Mouse (Mus musculus): ENCODE results near the gene Clcn2. TPM values are rescaled to one million over a fixed set of nuclear protein-coding genes. Genes with fewer than 3 reads are reported as not detected.
"Not testable (repeated sequence)": the region's sequence is repeated elsewhere in the genome, so short reads cannot be mapped to it uniquely, and the experiment has no call there.

The Clcn2 gene
- polyA plus RNA-seq, 2 experiments from 2014 or later, result 1.4 to 1.7 TPM

DNA sequence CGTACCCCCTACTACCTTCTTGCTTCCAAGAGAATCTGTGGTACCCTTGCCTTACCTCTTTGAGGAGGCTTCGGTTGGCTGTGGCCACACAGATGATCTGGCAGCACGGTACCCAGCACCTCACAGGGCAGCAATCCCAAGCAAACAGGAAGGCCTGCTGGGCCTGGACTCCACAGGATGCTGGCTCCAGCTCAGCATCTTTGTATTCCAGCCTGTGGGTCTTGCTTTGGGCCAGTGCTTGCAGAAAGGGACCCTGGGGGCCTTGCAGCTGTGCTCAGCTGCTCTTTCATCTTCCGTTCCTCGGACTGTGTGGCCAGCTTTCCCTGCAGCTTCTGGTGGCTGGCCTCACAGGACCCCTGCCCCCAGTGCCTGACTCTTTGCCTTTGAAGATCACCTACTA is 17.5 kb downstream of the Clcn2 start:
- no peak for ATAC-seq

DNA sequence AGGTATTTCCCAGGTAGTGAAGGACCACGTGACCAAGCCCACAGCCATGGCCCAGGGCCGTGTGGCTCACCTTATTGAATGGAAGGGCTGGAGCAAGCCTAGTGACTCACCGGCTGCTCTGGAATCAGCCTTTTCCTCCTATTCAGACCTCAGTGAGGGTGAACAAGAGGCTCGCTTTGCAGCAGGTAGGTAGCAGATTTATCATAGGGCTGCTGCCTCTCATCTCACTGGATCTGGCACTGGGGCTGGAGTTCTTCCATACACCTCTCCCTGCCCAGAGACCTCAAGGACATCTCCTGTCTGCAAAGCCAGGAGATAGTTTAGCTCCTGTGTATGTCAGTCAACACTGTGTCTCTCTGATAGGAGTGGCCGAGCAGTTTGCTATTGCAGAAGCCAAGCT is 18.3 kb downstream of the Clcn2 start:
- ATAC-seq, result no peak

DNA sequence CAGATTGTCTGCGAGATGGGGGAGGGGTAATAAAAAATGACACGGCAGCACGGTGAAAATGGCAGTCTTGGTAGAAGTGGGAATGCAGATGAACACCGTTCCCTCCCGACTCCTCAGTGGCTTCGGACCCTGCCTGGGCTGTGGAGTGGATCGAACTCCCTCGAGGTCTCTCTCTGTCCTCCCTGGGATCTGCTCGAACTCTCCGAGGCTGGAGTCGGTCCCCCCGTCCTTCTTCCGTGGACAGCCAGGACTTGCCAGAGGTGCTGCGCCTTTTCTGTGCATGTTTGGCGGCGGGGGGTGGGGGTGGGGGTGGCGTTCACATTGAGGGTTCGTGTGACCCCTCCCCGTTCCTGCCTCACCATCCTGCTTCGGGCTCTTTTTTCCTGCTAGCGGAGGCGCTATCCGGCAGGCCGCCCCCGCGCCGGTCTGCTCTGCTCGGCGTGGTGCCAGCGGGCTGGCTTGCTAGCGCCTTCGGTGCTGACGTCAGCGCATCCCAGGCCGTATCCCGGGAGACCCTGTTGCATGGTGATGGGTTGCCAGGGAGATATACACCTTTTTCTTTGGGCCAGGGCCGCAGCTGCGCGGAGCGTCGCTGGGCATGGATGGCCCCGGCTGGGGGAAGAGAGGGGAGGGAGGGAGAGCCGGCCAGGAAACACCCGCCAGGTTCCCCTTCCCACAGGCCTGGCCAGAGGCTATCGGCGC is 21.8 kb downstream of the Clcn2 start:
- peak; percentile 40 for ATAC-seq

- ATAC-seq, result no peak
These were observed 22.8 kb downstream of the Clcn2 start for GRCm38 (mm10) chr16:20694781-20695180.

GRCm38 (mm10) chr16:20693111-20693701 is 24.3 kb downstream of the Clcn2 start, which contains the start of gene Fam131a:
Gene Fam131a (plus strand): TSS chr16:20693241.
- ATAC-seq, result peak; percentile 76

- no peak for ATAC-seq
These were observed 25.1 kb downstream of the Clcn2 start for GRCm38 (mm10) chr16:20692241-20692965.

DNA sequence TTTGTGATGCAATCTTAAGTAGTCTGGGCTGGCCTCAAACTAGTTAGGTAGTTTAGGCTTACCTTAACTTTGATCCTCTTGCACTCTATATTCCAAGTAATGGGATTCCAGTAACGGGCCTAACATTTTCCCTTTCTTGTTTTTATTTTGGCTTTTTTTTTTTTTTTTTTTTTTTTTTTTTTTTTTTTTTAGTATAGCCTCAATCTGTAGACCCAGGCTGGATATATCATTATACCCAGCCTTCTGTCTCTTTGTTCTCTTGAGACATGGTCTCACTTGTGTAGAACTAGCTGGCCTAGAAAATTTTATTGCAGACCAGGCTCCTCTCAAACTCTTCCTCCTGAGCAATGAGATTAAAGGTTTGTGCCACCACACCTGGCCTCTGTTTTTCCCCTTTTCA is 25.9 kb downstream of the Clcn2 start:
- ATAC-seq, result no peak

- no peak for ATAC-seq
These were observed 26.8 kb downstream of the Clcn2 start for GRCm38 (mm10) chr16:20690774-20691173.

- ATAC-seq, result no peak
These were observed 39.4 kb downstream of the Clcn2 start for GRCm38 (mm10) chr16:20677974-20678675.

- no peak for ATAC-seq
These were observed 40.2 kb downstream of the Clcn2 start for GRCm38 (mm10) chr16:20677380-20677779.

- ATAC-seq, result no peak
These were observed 40.8 kb downstream of the Clcn2 start for GRCm38 (mm10) chr16:20676702-20677101.

- no peak for ATAC-seq
These were observed 42.3 kb downstream of the Clcn2 start for GRCm38 (mm10) chr16:20675213-20675612.

DNA sequence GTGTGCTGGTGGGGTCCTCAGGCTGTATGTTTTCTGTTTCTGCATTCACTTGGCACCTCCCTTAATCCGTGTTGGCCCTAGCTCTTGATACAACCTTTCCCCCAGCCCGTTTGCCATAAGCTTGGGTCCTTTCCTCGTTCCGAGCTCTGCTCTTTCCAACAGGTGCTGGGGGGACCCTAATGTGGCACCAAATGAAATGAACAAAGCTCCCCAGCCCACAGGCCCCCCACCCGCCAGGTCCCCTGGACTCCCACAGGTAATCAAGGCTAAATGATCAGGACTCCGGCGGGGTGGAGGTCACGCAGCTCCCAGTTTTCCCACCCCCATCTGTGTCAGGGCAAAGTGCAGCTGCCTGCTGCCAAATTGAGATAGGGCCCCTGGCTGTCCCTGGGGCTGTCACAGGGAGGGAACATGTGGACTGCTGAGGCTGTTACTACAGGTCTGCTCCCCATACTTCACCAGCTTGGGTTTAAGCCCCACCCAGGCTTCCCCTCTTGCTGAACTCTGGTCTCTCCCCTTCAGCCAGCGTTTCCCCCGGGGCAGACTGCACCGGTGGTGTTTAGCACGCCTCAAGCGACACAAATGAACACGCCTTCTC is 43.7 kb downstream of the Clcn2 start:
- no peak for ATAC-seq

DNA sequence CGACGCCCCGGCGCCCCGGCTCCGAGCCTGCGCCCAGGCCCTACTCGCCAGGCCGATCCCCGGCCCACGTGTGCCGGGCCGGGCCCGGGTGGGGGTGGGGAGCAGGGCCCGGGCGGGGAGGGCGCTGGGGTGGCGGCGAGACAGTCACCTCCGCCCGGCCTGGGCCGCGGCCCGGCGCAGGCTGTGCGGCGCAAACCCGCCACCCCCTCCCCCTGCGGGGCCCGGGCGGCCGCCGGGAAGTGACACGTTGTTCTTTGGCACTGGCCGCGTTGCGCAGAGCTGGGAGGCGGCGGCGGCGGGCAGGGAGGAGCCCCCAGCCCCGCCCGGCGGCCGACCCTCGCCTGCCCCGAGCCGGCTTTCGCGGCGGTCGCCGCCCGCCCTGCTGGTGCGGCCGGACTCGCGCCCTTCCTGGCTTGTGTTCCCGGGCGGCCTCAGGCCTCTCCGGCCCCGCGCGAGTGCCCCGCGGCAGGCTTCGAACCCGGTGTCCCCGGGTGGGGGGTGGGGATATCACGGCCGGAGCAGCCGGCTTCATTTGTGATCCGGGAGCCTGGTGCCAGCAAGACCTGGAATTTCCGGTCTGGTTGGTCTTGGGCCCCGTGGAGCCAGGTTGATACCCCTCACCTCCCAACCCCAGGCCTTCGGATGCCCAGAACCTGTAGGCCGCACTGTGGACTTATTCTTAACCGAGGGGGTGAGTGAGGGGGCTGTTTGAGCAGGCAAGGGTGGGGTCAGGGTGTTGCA is 44.4 kb downstream of the Clcn2 start:
- ATAC-seq, result peak; percentile 40

DNA sequence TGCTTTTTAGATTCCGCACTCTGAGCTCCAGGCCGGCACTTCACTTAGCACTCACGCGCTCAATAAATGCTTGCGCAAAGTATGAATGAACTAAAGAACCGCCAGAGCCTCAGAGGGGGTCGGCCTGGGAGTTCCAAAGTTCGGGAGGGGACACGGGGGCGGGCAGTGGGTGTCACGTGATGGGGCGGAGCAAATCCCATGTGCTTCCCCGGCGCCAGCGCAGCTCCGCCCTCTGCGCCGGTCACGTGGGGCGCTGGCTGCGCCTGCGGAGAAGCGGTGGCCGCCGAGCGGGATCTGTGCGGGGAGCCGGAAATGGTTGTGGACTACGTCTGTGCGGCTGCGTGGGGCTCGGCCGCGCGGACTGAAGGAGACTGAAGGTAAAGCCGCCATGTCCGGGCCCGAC is 45.0 kb downstream of the Clcn2 start:
- peak; percentile 90 for ATAC-seq

GRCm38 (mm10) chr16:20671886-20672285 is 45.7 kb downstream of the Clcn2 start:
- peak; percentile 15 for ATAC-seq

- no peak for ATAC-seq
These were observed 47.3 kb downstream of the Clcn2 start for GRCm38 (mm10) chr16:20670291-20670690.

GRCm38 (mm10) chr16:20668013-20668412 is 49.5 kb downstream of the Clcn2 start, which contains the start of gene Eif4g1:
Gene Eif4g1 (plus strand): TSS chr16:20668313.
- not testable (repeated sequence) for ATAC-seq

GRCm38 (mm10) chr16:20657661-20658060 is 59.9 kb downstream of the Clcn2 start:
- no peak for ATAC-seq

GRCm38 (mm10) chr16:20653315-20653714 is 64.2 kb downstream of the Clcn2 start:
- no peak for ATAC-seq
